Mouse (Mus musculus): ENCODE measurements around the gene Nat8f6.
"Not testable (repeated sequence)": the region's sequence is repeated elsewhere in the genome, so short reads cannot be mapped to it uniquely, and the experiment has no call there.

DNA sequence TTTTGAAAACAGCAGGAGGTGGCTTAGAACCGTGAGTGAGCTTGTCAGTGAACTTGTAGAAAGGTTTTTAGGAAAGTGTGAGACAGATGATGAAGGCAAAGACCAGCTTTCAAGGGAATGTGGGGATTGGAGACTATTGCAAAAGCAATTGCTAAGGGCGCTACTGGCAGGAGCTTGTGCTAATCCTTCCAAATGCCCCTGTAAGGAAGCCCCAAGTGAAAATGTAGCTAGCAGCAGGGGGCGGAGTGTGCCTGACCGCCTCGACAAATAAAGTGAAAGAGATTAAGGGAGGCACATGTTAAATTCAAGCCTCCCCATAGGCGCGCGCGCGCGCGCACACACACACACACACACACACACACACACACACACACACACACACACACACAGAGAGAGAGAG is 16.6 kb upstream of the Nat8f6 start:
- TF ChIP-seq GATA1 (IDR thresholded peaks at IDR 0.05; ENCODE audit: borderline replicate concordance, low read length); FLI1 (IDR thresholded peaks at IDR 0.05; ENCODE audit: low read length): not testable (repeated sequence)

Data from megakaryocyte, embryonic 14.5 days (primary cell).